Mouse (Mus musculus) G1E (cell line): Measurements from ENCODE around the gene Kif22. TPM values are rescaled to one million over a fixed set of nuclear protein-coding genes. Genes with fewer than 3 reads are reported as not detected.

ENCODE experiments used
- ATAC-seq: 2 replicates; pipeline ENCODE4 v1.8.0; 2016; ENCODE audit warnings: mild to moderate bottlenecking; ENCODE audit not compliant: insufficient number of reproducible peaks, poor library complexity, low FRiP score, severe bottlenecking; ENCODE audit errors: extremely low read depth
- DNase-seq: peaks from one replicate; pipeline ENCODE4 v3.0.0; 2012; ENCODE audit warnings: low spot score
- H3K27me3 ChIP-seq: 2 replicates; pipeline ENCODE4 v1.6.1; 2012; ENCODE audit warnings: mild to moderate bottlenecking, low read length, inconsistent platforms; ENCODE audit not compliant: insufficient read depth
- H3K36me3 ChIP-seq: replicated peaks from 2 replicates; pipeline ENCODE3; 2012; ENCODE audit warnings: mild to moderate bottlenecking, inconsistent platforms
- H3K4me1 ChIP-seq: 2 replicates; pipeline ENCODE4 v1.6.1; 2012; ENCODE audit warnings: low read depth, low read length, inconsistent platforms, mixed read lengths; ENCODE audit not compliant: insufficient read depth
- H3K4me3 ChIP-seq: 2 replicates; pipeline ENCODE4 v1.5.1; 2012; ENCODE audit warnings: low read depth, mild to moderate bottlenecking, inconsistent platforms, low read length, moderate library complexity, mixed read lengths
- H3K9me3 ChIP-seq: replicated peaks from 2 replicates; pipeline ENCODE4 v1.6.1; 2012; ENCODE audit warnings: inconsistent platforms
- CTCF ChIP-seq: IDR thresholded peaks from 2 replicates; pipeline ENCODE4 v1.5.1; 2012; ENCODE audit warnings: low read depth, low read length, inconsistent platforms, mixed read lengths
- GATA1 ChIP-seq: IDR thresholded peaks from 2 replicates; pipeline ENCODE4 v1.6.1; 2012; ENCODE audit warnings: borderline replicate concordance, low read length, inconsistent platforms, mixed read lengths
- GATA2 ChIP-seq: IDR thresholded peaks from 2 replicates; pipeline ENCODE4 v1.6.1; 2012; ENCODE audit warnings: low read depth, low read length, inconsistent platforms, borderline replicate concordance
- POLR2AphosphoS5 ChIP-seq: IDR thresholded peaks from 2 replicates; pipeline ENCODE4 v1.6.1; 2012; ENCODE audit warnings: low read depth, low read length, inconsistent platforms; ENCODE audit not compliant: insufficient replicate concordance
- TAL1 ChIP-seq: conservative IDR thresholded peaks from 2 replicates; pipeline ENCODE4 v1.6.1; 2012; ENCODE audit warnings: low read depth, low read length, inconsistent platforms, mixed read lengths
- polyA plus RNA-seq: library from polyadenylated mRNA; stranded (reverse); fragments of >175 nt; gene quantifications from 2 replicates; pipeline ENCODE4 v1.2.3, GENCODE M21; 2012
- total RNA-seq, 2 experiments: library from RNA; stranded (forward) in 1 of 2; stranded (reverse) in 1 of 2; fragments of 200-1000 nt in 1 of 2; fragments of >200 nt in 1 of 2; fragmentation: Nextera tagmentation in 1 of 2; gene quantifications; 2 replicates each; pipeline ENCODE4 v1.2.3; 2014 to 2017

Kif22 gene
- total and polyA plus RNA-seq, 3 experiments, result 44.2 to 88.0 (median 71.3) TPM

- DNase-seq (peak; percentile 61), ATAC-seq (peak; percentile 29)
- Histone ChIP-seq H3K4me3 (peak overlapping the region; percentile 78), H3K9me3 (no peaks in the 10 kb centered on the region), H3K36me3 (peaks cover 75% of the 10 kb centered on the region), H3K27me3 (no peaks in the 10 kb centered on the region), H3K4me1 (peaks cover 91% of the 10 kb centered on the region)
- TF ChIP-seq TAL1, result no peak
- no peak for TF ChIP-seq GATA2
- TF ChIP-seq POLR2AphosphoS5, result no peak
- TF ChIP-seq CTCF, result no peak
- TF ChIP-seq GATA1, result no peak
Observed at GRCm38 (mm10) chr7:127016486-127016938, 25.8 kb downstream of the Kif22 start.

GRCm38 (mm10) chr7:127016481-127016485 is 26.0 kb downstream of the Kif22 start, which contains the start of gene Pagr1b:
Pagr1b (minus strand) TSS chr7:127016484.
- TF ChIP-seq TAL1, result no peak
- TF ChIP-seq CTCF, result no peak
- no peak for TF ChIP-seq GATA2
- TF ChIP-seq GATA1, result no peak
- TF ChIP-seq POLR2AphosphoS5, result no peak
- H3K9me3 ChIP-seq, result no peaks in the 10 kb centered on the region
- no peak for ATAC-seq
- no peaks in the 10 kb centered on the region for H3K27me3 ChIP-seq
- H3K4me3 ChIP-seq, result peak within 1 kb of the TSS; percentile 78
- peaks cover 75% of the 10 kb centered on the region for H3K36me3 ChIP-seq
- DNase-seq, result no peak
- H3K4me1 ChIP-seq, result peaks cover 91% of the 10 kb centered on the region

GRCm38 (mm10) chr7:127016081-127016480 is 26.2 kb downstream of the Kif22 start:
- H3K27me3 ChIP-seq, result no peaks in the 10 kb centered on the region
- TF ChIP-seq GATA2, result no peak
- TF ChIP-seq GATA1, result no peak
- TF ChIP-seq POLR2AphosphoS5, result no peak
- no peak for TF ChIP-seq CTCF
- no peak for TF ChIP-seq TAL1
- peaks cover 91% of the 10 kb centered on the region for H3K4me1 ChIP-seq
- DNase-seq (peak; percentile 65), ATAC-seq (peak; percentile 30)
- no peaks in the 10 kb centered on the region for H3K9me3 ChIP-seq
- H3K4me3 ChIP-seq, result peak overlapping the region; percentile 78
- H3K36me3 ChIP-seq, result peaks cover 76% of the 10 kb centered on the region

GRCm38 (mm10) chr7:127014993-127015392 is 27.3 kb downstream of the Kif22 start:
- no peak for ATAC-seq
- no peaks in the 10 kb centered on the region for H3K27me3 ChIP-seq
- peaks cover 86% of the 10 kb centered on the region for H3K4me1 ChIP-seq
- no peak for DNase-seq
- TF ChIP-seq POLR2AphosphoS5 (no peak), CTCF (no peak), GATA1 (no peak), TAL1 (no peak), GATA2 (no peak)
- H3K4me3 ChIP-seq, result peak overlapping the region; percentile 53; the same call in 1 of the 2 replicates
- H3K9me3 ChIP-seq, result no peaks in the 10 kb centered on the region
- peaks cover 77% of the 10 kb centered on the region for H3K36me3 ChIP-seq

- DNase-seq (no peak), ATAC-seq (no peak)
- TF ChIP-seq CTCF, result no peak
- TF ChIP-seq GATA1, result no peak
- Histone ChIP-seq H3K9me3 (no peaks in the 10 kb centered on the region), H3K27me3 (no peaks in the 10 kb centered on the region), H3K4me3 (peak within 1 kb of the TSS; percentile 73), H3K4me1 (peaks cover 86% of the 10 kb centered on the region), H3K36me3 (peaks cover 75% of the 10 kb centered on the region)
Observed at GRCm38 (mm10) chr7:127014320-127014719, 28.0 kb downstream of the Kif22 start, which contains the start of gene Mvp. Mvp (minus strand) TSS chr7:127014621.

GRCm38 (mm10) chr7:127013385-127013784 is 28.9 kb downstream of the Kif22 start:
- TF ChIP-seq CTCF (no peak), TAL1 (no peak), GATA2 (no peak), GATA1 (no peak), POLR2AphosphoS5 (no peak)
- Histone ChIP-seq H3K36me3 (peaks cover 71% of the 10 kb centered on the region), H3K9me3 (no peaks in the 10 kb centered on the region), H3K4me3 (no peak overlapping the region; the same call in 1 of the 2 replicates), H3K27me3 (no peaks in the 10 kb centered on the region), H3K4me1 (peaks cover 86% of the 10 kb centered on the region)
- ATAC-seq (no peak), DNase-seq (no peak)

- Histone ChIP-seq H3K27me3 (no peaks in the 10 kb centered on the region), H3K4me1 (peaks cover 86% of the 10 kb centered on the region), H3K36me3 (peaks cover 67% of the 10 kb centered on the region), H3K9me3 (no peaks in the 10 kb centered on the region), H3K4me3 (no peak overlapping the region)
- no peak for TF ChIP-seq GATA2
- TF ChIP-seq POLR2AphosphoS5, result no peak
- no peak for TF ChIP-seq GATA1
- no peak for TF ChIP-seq TAL1
- no peak for ATAC-seq
- no peak for DNase-seq
Observed at GRCm38 (mm10) chr7:127012845-127013244, 29.4 kb downstream of the Kif22 start.
